Mouse (Mus musculus): ENCODE data around the gene Capn7. TPM values are rescaled to one million over a fixed set of nuclear protein-coding genes. Genes with fewer than 3 reads are reported as not detected.

Gene Capn7
- polyA plus RNA-seq, 1 experiment from 2014 or later, result 29.4 TPM

DNA sequence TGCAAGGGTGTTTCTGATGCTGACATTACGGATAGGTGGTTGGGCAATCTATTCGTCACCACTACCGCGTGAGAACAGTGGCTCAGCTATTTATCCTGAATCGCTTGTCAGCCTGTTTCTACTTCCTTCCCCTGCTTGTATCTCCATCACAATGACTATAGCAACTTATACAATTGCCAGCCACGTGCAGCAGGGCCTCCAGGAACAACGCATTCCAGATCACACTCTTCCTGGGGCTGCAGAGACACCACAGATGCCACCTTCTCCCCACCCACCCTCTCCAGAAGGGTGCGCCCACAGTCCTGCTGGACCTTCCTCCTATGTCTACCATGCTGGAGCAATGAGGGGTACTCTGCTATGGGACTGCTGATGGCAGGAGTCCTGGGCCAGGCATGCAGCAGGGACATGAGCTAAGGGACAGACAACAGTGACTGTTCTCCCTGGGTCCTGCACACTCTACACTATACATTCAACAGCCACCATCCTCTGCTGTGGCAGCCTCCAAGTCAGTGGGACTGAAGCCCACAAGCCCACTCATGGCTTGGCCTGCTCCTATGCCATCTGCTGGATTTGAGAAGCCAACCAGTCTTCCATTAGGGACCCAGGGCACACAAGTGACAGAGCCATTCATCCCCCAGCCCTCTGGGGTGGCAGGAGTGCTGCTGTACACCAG lies 56.6 kb downstream of the Capn7 start:
- no peak overlapping the region for H3K4me3 ChIP-seq
- peaks cover 8% of the 10 kb centered on the region; the same call in 1 of the 2 replicates for H3K36me3 ChIP-seq
- no peak for DNase-seq (ENCODE audit: low spot score)
- peaks cover 20% of the 10 kb centered on the region for H3K4me1 ChIP-seq (replicated peaks)
- H3K9me3 ChIP-seq, result peaks cover 4% of the 10 kb centered on the region; the same call in 1 of the 2 replicates
- H3K27me3 ChIP-seq (ENCODE audit: insufficient read depth, poor library complexity, severe bottlenecking), result no peaks in the 10 kb centered on the region
- 0 out of 2 replicates have a peak overlapping the region, but pooled peaks have one; percentile 30 for H3K27ac ChIP-seq
- WGBS, result 79% methylated on average over 8 of the region's 8 CpGs

DNA sequence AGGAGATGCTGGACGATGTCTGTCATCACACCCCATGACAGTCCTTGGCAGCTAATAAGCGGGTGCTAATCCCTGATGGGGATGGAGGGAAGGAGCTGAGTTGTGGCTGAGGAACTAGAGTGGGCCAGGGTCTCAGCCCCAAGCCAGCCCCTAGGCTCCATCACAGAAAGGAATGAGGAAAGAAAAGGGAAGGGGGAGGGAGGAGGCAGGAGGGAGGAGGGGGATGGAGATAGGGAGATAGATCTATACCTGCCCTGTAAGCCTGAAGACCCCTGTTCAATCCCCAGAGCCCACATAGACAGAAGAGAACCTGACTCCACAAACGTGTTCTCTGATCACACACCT lies 57.1 kb downstream of the Capn7 start:
- H3K4me1 ChIP-seq (replicated peaks), result peaks cover 14% of the 10 kb centered on the region
- no peak overlapping the region for H3K4me3 ChIP-seq
- WGBS, result 78% methylated on average over 3 of the region's 3 CpGs
- DNase-seq (ENCODE audit: low spot score), result no peak
- H3K27ac ChIP-seq, result 0 out of 2 replicates have a peak overlapping the region, but pooled peaks have one; percentile 30
- H3K36me3 ChIP-seq, result peaks cover 8% of the 10 kb centered on the region; the same call in 1 of the 2 replicates
- H3K9me3 ChIP-seq, result peaks cover 4% of the 10 kb centered on the region; the same call in 1 of the 2 replicates
- H3K27me3 ChIP-seq (ENCODE audit: insufficient read depth, poor library complexity, severe bottlenecking), result no peaks in the 10 kb centered on the region

DNA sequence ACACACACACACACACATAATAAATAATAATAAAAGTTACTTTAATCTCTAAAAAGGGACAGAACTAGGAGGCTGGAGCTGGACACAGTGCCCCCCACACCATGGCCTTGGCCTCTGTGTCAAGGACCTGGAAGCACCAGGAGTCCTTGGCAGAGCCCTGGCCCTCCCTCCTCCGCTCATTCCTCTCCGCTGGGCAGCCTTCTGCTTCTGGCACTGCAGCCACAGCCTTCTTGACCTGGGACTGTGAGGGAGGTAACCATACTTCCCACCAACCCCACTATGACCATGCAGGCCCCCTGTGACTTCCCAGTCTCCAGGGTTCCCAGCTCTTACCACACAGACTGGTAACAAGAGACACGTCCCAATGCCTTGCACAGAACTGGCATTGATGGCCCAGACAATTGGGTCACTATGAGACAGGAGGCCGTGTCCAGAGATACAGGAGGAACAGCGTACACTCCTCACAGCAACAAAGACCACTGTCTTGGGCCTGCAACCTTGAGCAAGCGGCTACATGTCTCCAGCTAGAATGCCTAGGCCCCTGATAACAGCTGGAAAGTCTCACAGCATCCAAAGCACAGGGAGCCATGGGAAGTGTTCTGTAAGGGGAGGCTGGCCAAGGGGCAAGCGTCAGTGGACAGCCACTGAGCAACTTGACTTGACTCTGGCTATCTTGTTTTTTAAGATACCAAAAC lies 57.6 kb downstream of the Capn7 start:
- Histone ChIP-seq H3K27me3 (ENCODE audit: insufficient read depth, poor library complexity, severe bottlenecking) (no peaks in the 10 kb centered on the region), H3K9me3 (peaks cover 4% of the 10 kb centered on the region; the same call in 1 of the 2 replicates), H3K27ac (peak overlapping the region; percentile 56; the same call in 1 of the 2 replicates), H3K4me3 (no peak overlapping the region), H3K36me3 (peaks cover 8% of the 10 kb centered on the region; the same call in 1 of the 2 replicates), H3K4me1 (replicated peaks) (peaks cover 11% of the 10 kb centered on the region)
- 86% methylated on average over 7 of the region's 7 CpGs for WGBS
- no peak for DNase-seq (ENCODE audit: low spot score)

DNA sequence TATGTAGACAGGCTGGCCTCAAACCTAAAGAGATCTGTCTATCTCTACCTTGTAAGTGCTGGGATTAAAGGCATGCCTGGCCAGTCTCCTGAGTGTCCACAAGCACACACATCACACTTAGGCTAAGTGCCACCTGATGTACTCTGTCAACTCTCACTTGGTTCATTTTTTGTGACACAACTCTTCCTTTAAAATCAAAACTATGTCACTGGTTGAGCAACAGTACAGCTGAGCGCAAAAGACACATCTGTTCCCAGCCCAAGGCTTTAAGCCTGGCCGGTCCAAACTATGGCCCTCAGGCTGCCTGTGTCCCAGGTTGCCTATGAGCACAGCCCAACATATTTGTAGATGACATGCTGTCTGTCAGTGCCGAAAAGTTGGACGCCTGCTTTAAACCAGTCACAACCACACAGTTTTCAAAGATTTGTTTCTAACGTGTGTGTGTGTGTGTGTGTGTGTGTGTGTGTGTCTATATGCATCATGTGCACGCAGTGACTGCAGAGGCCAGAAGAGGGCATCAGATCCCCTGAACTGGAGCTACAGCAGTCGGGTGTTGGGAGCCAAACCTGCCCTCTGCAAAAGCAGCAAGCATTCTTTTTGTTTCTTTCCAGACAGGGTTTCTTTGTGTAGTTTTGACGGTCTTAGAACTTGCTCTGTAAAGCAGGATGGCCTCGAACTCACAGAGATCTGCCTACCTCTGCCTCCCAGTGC lies 58.5 kb downstream of the Capn7 start:
- Histone ChIP-seq H3K27me3 (ENCODE audit: insufficient read depth, poor library complexity, severe bottlenecking) (no peaks in the 10 kb centered on the region), H3K9me3 (peaks cover 4% of the 10 kb centered on the region; the same call in 1 of the 2 replicates), H3K4me1 (replicated peaks) (peaks cover 11% of the 10 kb centered on the region), H3K36me3 (peaks cover 8% of the 10 kb centered on the region; the same call in 1 of the 2 replicates), H3K27ac (no peak overlapping the region), H3K4me3 (no peak overlapping the region)
- 96% methylated on average over 9 of the region's 9 CpGs for WGBS
- no peak for DNase-seq (ENCODE audit: low spot score)

DNA sequence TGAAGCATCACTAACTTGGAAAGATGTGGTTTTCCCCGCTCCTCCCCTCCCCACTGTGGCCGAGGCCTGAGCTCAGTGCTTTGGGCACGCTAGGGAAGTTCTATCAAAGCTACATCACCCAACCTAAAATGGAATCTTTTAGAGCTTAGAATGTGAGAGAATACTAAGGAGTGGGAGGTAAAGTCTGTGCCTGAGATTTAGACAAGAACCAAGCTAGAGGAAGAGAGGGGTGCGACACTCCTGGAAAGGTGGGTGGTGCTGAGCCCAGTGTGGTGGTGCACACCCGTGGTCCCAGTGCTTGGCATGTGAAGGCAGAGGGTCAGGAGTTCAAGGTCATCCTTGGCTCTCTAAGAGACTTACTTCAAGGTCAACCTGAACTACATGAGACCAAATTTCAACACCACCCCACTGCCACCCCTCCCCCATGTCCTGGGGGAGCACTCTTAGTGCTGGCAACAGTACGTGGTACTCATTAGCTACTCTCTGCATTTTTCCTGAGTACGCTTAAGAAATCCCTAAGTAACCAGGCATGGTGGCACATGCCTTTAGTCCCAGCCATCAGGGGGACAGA lies 59.3 kb downstream of the Capn7 start:
- H3K4me3 ChIP-seq, result no peak overlapping the region
- 91% methylated on average over 7 of the region's 7 CpGs for WGBS

DNA sequence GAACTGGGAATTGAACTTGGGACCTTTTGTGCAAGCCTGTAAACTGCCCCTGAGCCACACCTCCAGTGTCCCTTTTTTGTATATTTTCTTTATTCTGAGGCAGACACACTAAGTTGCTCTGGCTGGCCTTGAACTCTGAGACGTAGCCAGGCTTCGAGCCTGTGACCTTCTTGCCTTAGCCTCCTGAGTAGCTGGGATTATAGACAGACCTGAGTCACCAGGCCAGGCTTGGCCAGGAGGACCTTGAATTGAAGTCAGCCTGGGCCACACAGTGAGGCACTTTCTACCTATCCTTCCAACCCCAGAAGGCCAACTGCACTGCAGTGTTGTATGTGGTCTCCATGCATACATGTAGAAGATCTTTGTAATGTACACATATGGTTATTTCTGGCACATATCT lies 60.0 kb downstream of the Capn7 start:
- Histone ChIP-seq H3K27ac (no peak overlapping the region), H3K36me3 (peaks cover 8% of the 10 kb centered on the region; the same call in 1 of the 2 replicates), H3K4me1 (replicated peaks) (peaks cover 15% of the 10 kb centered on the region), H3K27me3 (ENCODE audit: insufficient read depth, poor library complexity, severe bottlenecking) (no peaks in the 10 kb centered on the region), H3K4me3 (no peak overlapping the region), H3K9me3 (peaks cover 4% of the 10 kb centered on the region; the same call in 1 of the 2 replicates)
- 87% methylated on average over 2 of the region's 2 CpGs for WGBS
- DNase-seq (ENCODE audit: low spot score), result no peak

More for the DNA sequence above, 59.3 kb downstream of the Capn7 start:
- Histone ChIP-seq H3K9me3 (peaks cover 4% of the 10 kb centered on the region; the same call in 1 of the 2 replicates), H3K27me3 (ENCODE audit: insufficient read depth, poor library complexity, severe bottlenecking) (no peaks in the 10 kb centered on the region), H3K4me1 (replicated peaks) (peaks cover 15% of the 10 kb centered on the region), H3K27ac (no peak overlapping the region), H3K36me3 (peaks cover 8% of the 10 kb centered on the region; the same call in 1 of the 2 replicates)
- no peak for DNase-seq (ENCODE audit: low spot score)

DNA sequence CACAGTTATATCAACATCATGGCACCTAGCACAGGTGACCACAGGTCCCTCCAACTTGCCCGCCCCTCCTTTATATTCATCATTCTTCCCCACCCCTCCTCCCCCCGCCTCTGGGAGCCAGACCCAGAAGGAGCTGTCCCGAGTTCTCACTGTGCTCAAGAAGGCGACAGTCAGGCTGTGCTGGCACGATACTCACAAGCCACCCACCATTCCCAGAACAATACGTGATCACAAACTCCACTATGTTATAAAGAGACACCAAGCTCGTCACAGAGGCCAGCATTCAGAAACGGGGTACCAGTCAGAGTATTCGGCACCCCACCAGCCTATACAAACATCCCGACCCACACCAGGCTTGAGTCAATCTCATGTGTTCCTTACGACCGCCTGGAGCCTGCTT lies 60.9 kb downstream of the Capn7 start:
- Histone ChIP-seq H3K4me1 (replicated peaks) (peaks cover 15% of the 10 kb centered on the region), H3K27ac (no peak overlapping the region), H3K27me3 (ENCODE audit: insufficient read depth, poor library complexity, severe bottlenecking) (no peaks in the 10 kb centered on the region), H3K9me3 (peaks cover 4% of the 10 kb centered on the region; the same call in 1 of the 2 replicates), H3K36me3 (peaks cover 8% of the 10 kb centered on the region; the same call in 1 of the 2 replicates), H3K4me3 (no peak overlapping the region)
- whole genome bisulfite sequencing, result 85% methylated on average over 12 of the region's 12 CpGs
- DNase-seq (ENCODE audit: low spot score), result no peak

DNA sequence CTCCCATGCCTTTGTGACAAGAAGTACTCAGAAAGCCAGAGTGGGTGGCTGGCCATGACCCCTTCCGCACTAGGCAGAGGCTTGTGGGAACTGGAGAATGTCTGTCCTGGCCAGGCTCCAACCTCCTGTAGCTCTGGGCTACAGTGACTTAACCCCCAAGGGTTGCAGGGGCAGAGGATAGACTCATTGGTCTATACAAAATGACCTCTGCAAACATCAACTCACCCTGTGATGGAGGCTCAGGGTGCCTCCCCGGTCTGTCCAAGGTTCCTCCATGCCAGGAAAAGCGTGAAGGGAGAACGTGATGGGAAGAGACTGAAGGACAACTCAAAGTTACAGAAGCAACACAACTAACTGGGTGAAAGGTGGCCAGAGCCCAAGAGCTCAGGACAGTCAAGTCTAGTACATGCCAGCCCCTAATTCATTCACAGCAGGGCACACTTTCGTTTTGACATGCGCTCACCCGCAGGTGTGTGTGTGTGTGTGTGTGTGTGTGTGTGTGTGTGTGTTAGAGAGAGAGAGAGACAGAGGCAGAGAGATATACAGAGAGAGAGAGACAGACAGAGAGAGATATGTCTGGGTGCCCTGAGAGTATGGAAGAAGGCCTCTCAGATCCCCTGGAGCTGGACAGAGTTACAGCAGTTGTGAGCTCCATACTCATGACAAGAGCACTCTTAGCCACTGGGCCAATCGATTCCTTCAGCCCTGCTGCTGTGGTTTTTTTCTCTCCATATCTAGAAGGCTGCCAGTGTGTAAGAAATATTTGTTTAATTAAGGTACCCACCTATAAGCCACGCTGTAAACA lies 61.6 kb downstream of the Capn7 start:
- no peaks in the 10 kb centered on the region for H3K27me3 ChIP-seq (ENCODE audit: insufficient read depth, poor library complexity, severe bottlenecking)
- no peak overlapping the region for H3K27ac ChIP-seq
- no peak overlapping the region for H3K4me3 ChIP-seq
- H3K36me3 ChIP-seq, result peaks cover 8% of the 10 kb centered on the region; the same call in 1 of the 2 replicates
- H3K4me1 ChIP-seq (replicated peaks), result peaks cover 10% of the 10 kb centered on the region
- peaks cover 4% of the 10 kb centered on the region; the same call in 1 of the 2 replicates for H3K9me3 ChIP-seq
- DNase-seq (ENCODE audit: low spot score), result no peak
- WGBS, result 90% methylated on average over 9 of the region's 9 CpGs

DNA sequence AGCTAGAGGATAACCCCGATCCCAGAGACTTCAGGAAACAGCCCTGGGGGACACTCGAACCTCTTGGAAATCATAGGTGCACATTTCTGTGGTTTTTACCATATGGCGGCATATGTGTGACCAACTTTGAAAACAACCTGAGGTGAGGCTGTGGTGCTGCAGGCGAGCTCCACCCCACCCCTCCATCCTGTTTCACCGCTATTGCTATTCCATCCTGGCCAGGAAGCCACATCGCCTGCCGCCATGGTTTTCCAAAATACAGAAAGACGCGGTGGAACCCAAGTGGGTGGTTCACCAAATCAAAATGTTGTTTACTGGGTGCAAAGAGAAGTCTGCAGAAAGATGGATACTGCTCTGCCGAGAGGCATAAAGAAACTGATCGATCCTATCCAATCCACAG lies 62.4 kb downstream of the Capn7 start:
- no peaks in the 10 kb centered on the region for H3K27me3 ChIP-seq (ENCODE audit: insufficient read depth, poor library complexity, severe bottlenecking)
- WGBS, result 86% methylated on average over 11 of the region's 11 CpGs
- DNase-seq (ENCODE audit: low spot score), result no peak

DNA sequence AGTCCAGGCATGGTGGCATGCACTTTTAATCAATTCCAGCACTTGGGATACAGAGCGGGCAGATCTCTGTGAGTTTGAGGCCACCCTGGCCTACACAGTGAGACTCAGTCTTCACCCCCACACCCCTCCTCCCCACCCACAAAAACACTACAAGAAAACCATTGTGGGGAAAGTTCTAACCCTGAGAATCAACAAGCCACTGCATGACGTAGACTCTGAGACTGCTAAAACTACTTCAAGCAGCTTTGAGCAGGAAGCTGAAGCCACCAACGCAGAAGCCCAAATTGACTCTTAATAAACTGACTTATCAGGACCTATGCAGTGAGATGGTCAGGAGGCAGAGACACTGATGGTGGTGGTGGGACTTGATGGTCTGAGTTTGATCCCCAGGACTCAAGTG lies 62.8 kb downstream of the Capn7 start:
- Histone ChIP-seq H3K4me1 (replicated peaks) (peaks cover 8% of the 10 kb centered on the region; the same call in 1 of the 2 replicates), H3K27ac (no peak overlapping the region), H3K36me3 (peaks cover 8% of the 10 kb centered on the region; the same call in 1 of the 2 replicates), H3K9me3 (peaks cover 4% of the 10 kb centered on the region; the same call in 1 of the 2 replicates), H3K27me3 (ENCODE audit: insufficient read depth, poor library complexity, severe bottlenecking) (no peaks in the 10 kb centered on the region), H3K4me3 (no peak overlapping the region)
- no peak for DNase-seq (ENCODE audit: low spot score)
- WGBS, result 78% methylated on average over 3 of the region's 3 CpGs

More for the DNA sequence above, 62.4 kb downstream of the Capn7 start:
- Histone ChIP-seq H3K9me3 (peaks cover 4% of the 10 kb centered on the region; the same call in 1 of the 2 replicates), H3K4me1 (replicated peaks) (peaks cover 6% of the 10 kb centered on the region; the same call in 1 of the 2 replicates), H3K4me3 (no peak overlapping the region), H3K27ac (no peak overlapping the region), H3K36me3 (peaks cover 8% of the 10 kb centered on the region; the same call in 1 of the 2 replicates)

DNA sequence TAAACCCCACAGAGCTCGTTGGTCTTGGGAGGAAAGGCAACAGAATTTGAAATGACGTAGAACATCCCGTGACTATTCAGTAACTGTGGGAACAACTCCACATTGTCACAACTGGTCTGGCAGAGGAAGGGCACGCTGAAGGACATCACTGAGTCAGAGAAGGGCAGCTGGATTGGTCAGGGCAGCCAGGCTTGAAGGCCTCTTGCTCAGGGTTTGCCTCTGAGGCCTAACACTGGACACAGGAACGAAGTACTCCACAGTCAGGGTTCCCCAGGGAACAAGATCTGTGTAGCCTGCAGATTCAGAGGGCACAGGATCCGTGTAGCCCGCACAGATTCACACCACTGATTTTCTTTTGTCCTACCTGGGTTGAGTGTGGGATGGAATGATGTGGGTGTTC lies 63.8 kb downstream of the Capn7 start:
- DNase-seq (ENCODE audit: low spot score), result no peak
- no peak overlapping the region for H3K27ac ChIP-seq
- H3K36me3 ChIP-seq, result peaks cover 3% of the 10 kb centered on the region; the same call in 1 of the 2 replicates
- H3K9me3 ChIP-seq, result peaks cover 1% of the 10 kb centered on the region; the same call in 1 of the 2 replicates
- H3K4me1 ChIP-seq (replicated peaks), result peaks cover 8% of the 10 kb centered on the region; the same call in 1 of the 2 replicates
- no peak overlapping the region for H3K4me3 ChIP-seq
- 85% methylated on average over 7 of the region's 7 CpGs for WGBS
- H3K27me3 ChIP-seq (ENCODE audit: insufficient read depth, poor library complexity, severe bottlenecking), result no peaks in the 10 kb centered on the region
